Mouse (Mus musculus) liver, embryonic 14.5 days (tissue): ENCODE data around the gene Acvr1b.

Source experiments
- CTCF ChIP-seq: IDR thresholded peaks from 2 replicates; pipeline ENCODE4 v1.5.1; 2016; ENCODE audit warnings: antibody characterized with exemption, low read depth, control low read depth
- EP300 ChIP-seq: IDR thresholded peaks from 2 replicates; pipeline ENCODE4 v1.6.1; 2016; ENCODE audit warnings: antibody characterized with exemption, low read depth

DNA sequence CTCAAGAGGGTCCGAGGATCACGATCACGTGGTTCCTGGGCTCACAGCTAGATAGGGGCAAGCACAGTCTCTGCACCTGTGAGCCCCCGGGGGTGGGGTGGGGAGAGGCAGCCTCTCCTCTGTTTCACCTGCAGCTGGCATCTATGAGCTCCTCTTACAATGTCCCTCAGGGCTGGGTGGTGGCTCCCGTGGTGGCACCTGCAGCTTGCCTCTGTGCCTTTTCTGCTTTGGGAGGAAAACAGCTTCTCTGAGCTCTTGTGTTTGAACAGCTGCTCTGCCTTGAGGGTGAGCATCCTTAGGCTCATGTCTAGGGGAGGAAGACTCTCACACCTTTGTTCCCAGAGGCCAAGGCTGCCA lies 61.5 kb downstream of the Acvr1b start:
- TF ChIP-seq CTCF (no peak), EP300 (no peak)
